Mouse (Mus musculus): ENCODE results near the gene Snd1.

DNA sequence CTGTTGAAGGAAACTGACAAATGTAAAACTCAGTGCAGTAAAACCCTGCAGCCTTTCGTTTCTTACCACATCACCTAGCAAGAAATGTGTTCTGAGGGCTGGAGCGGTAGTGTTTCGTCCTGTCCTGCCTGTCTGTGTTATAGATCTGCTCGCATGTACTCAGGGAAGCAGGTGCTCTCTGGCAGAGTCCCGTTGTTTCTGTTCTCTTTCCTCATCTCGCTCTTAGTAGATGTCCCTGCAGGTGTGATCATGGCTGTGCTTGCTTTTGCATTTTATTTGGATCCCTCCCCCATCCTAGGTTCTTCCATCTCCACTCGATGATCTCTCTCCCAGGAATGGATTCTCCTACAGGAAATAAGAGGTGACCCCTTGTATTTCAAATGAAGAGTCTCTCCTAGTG lies 80.5 kb downstream of the Snd1 start:
- TF ChIP-seq CTCF (IDR thresholded peaks at IDR 0.05; ENCODE audit: control insufficient read depth, insufficient read depth, insufficient read length) (no peak), MAX (IDR thresholded peaks at IDR 0.05) (no peak), MYOG (IDR thresholded peaks at IDR 0.05; ENCODE audit: control insufficient read depth, extremely low read depth, insufficient read length) (no peak), USF1 (IDR thresholded peaks at IDR 0.05; ENCODE audit: low read depth) (no peak), FOSL1 (IDR thresholded peaks at IDR 0.05; ENCODE audit: insufficient read depth, low read length, poor library complexity, severe bottlenecking) (no peak)

Data from C2C12 (cell line).